Mouse (Mus musculus): Measurements from ENCODE around the gene Rab31. TPM values are rescaled to one million over a fixed set of nuclear protein-coding genes. Genes with fewer than 3 reads are reported as not detected.

Rab31 gene
- polyA plus RNA-seq, 1 experiment from 2014 or later: 49.8 TPM

GRCm38 (mm10) chr17:65737175-65737574 lies 35.4 kb downstream of the Rab31 start:
- Histone ChIP-seq H3K9ac (no peak overlapping the region), H3K9me3 (replicated peaks) (no peaks in the 10 kb centered on the region), H3K27ac (replicated peaks) (no peak overlapping the region), H3K4me2 (replicated peaks) (no peak overlapping the region), H3K27me3 (no peaks in the 10 kb centered on the region), H3K4me3 (replicated peaks) (no peak overlapping the region), H3K36me3 (no peaks in the 10 kb centered on the region), H3K4me1 (no peaks in the 10 kb centered on the region)
- ATAC-seq (ENCODE audit: insufficient number of reproducible peaks, low FRiP score, low TSS enrichment, low read depth): no peak
- WGBS: 75% methylated on average over 5 of the region's 5 CpGs

- Histone ChIP-seq H3K27ac (replicated peaks) (no peak overlapping the region), H3K27me3 (no peaks in the 10 kb centered on the region), H3K36me3 (no peaks in the 10 kb centered on the region), H3K4me2 (replicated peaks) (no peak overlapping the region), H3K9ac (no peak overlapping the region), H3K4me1 (no peaks in the 10 kb centered on the region), H3K4me3 (replicated peaks) (no peak overlapping the region), H3K9me3 (replicated peaks) (no peaks in the 10 kb centered on the region)
- WGBS: 82% methylated on average over 2 of the region's 2 CpGs
- no peak for ATAC-seq (ENCODE audit: insufficient number of reproducible peaks, low FRiP score, low TSS enrichment, low read depth)
These were observed 37.5 kb downstream of the Rab31 start for GRCm38 (mm10) chr17:65735088-65735487.

- ATAC-seq (ENCODE audit: insufficient number of reproducible peaks, low FRiP score, low TSS enrichment, low read depth): no peak
- Histone ChIP-seq H3K27ac (replicated peaks) (no peak overlapping the region), H3K4me3 (replicated peaks) (no peak overlapping the region), H3K36me3 (no peaks in the 10 kb centered on the region), H3K4me1 (no peaks in the 10 kb centered on the region), H3K9ac (no peak overlapping the region), H3K4me2 (replicated peaks) (no peak overlapping the region), H3K9me3 (replicated peaks) (no peaks in the 10 kb centered on the region), H3K27me3 (no peaks in the 10 kb centered on the region)
- WGBS: 82% methylated on average over 4 of the region's 4 CpGs
These were observed 39.9 kb downstream of the Rab31 start for GRCm38 (mm10) chr17:65732666-65733065.

- no peaks in the 10 kb centered on the region for H3K4me1 ChIP-seq
- H3K4me3 ChIP-seq (replicated peaks): no peak overlapping the region
- no peak overlapping the region for H3K27ac ChIP-seq (replicated peaks)
- WGBS: 92% methylated on average over 9 of the region's 9 CpGs
- no peak overlapping the region for H3K4me2 ChIP-seq (replicated peaks)
- H3K27me3 ChIP-seq: no peaks in the 10 kb centered on the region
- no peaks in the 10 kb centered on the region for H3K9me3 ChIP-seq (replicated peaks)
- H3K9ac ChIP-seq: no peak overlapping the region
- H3K36me3 ChIP-seq: no peaks in the 10 kb centered on the region
- ATAC-seq (ENCODE audit: insufficient number of reproducible peaks, low FRiP score, low TSS enrichment, low read depth): no peak
These were observed 40.8 kb downstream of the Rab31 start for GRCm38 (mm10) chr17:65731710-65732109.

- Histone ChIP-seq H3K4me3 (replicated peaks) (no peak overlapping the region), H3K9me3 (replicated peaks) (no peaks in the 10 kb centered on the region), H3K27me3 (no peaks in the 10 kb centered on the region), H3K36me3 (no peaks in the 10 kb centered on the region), H3K4me2 (replicated peaks) (no peak overlapping the region), H3K4me1 (no peaks in the 10 kb centered on the region), H3K27ac (replicated peaks) (0 out of 2 replicates have a peak overlapping the region, but pooled peaks have one; percentile 7), H3K9ac (no peak overlapping the region)
- no peak for ATAC-seq (ENCODE audit: insufficient number of reproducible peaks, low FRiP score, low TSS enrichment, low read depth)
- 63% methylated on average over 16 of the region's 16 CpGs for WGBS
These were observed 42.4 kb downstream of the Rab31 start for GRCm38 (mm10) chr17:65729945-65730741.

- Histone ChIP-seq H3K9ac (no peak overlapping the region), H3K4me1 (peaks cover 7% of the 10 kb centered on the region; the same call in 1 of the 2 replicates), H3K27me3 (no peaks in the 10 kb centered on the region), H3K4me3 (replicated peaks) (no peak overlapping the region), H3K36me3 (no peaks in the 10 kb centered on the region), H3K9me3 (replicated peaks) (no peaks in the 10 kb centered on the region), H3K4me2 (replicated peaks) (no peak overlapping the region), H3K27ac (replicated peaks) (no peak overlapping the region)
- 70% methylated on average over 5 of the region's 5 CpGs for WGBS
- no peak for ATAC-seq (ENCODE audit: insufficient number of reproducible peaks, low FRiP score, low TSS enrichment, low read depth)
These were observed 45.8 kb downstream of the Rab31 start for GRCm38 (mm10) chr17:65726755-65727154.

- 82% methylated on average over 6 of the region's 6 CpGs for WGBS
- H3K36me3 ChIP-seq: no peaks in the 10 kb centered on the region
- ATAC-seq (ENCODE audit: insufficient number of reproducible peaks, low FRiP score, low TSS enrichment, low read depth): no peak
These were observed 46.3 kb downstream of the Rab31 start for GRCm38 (mm10) chr17:65726274-65726673.

GRCm38 (mm10) chr17:65725814-65726213 lies 46.7 kb downstream of the Rab31 start:
- H3K9me3 ChIP-seq (replicated peaks): no peaks in the 10 kb centered on the region
- H3K27ac ChIP-seq (replicated peaks): no peak overlapping the region
- no peak overlapping the region for H3K4me3 ChIP-seq (replicated peaks)
- H3K4me2 ChIP-seq (replicated peaks): no peak overlapping the region
- WGBS: 83% methylated on average over 2 of the region's 2 CpGs
- no peak overlapping the region for H3K9ac ChIP-seq
- no peak for ATAC-seq (ENCODE audit: insufficient number of reproducible peaks, low FRiP score, low TSS enrichment, low read depth)
- H3K27me3 ChIP-seq: no peaks in the 10 kb centered on the region
- peaks cover 7% of the 10 kb centered on the region; the same call in 1 of the 2 replicates for H3K4me1 ChIP-seq
- H3K36me3 ChIP-seq: no peaks in the 10 kb centered on the region

More at GRCm38 (mm10) chr17:65726274-65726673, 46.3 kb downstream of the Rab31 start:
- H3K4me1 ChIP-seq: peaks cover 7% of the 10 kb centered on the region; the same call in 1 of the 2 replicates
- H3K9ac ChIP-seq: no peak overlapping the region
- no peak overlapping the region for H3K4me3 ChIP-seq (replicated peaks)
- H3K4me2 ChIP-seq (replicated peaks): no peak overlapping the region
- no peak overlapping the region for H3K27ac ChIP-seq (replicated peaks)
- H3K9me3 ChIP-seq (replicated peaks): no peaks in the 10 kb centered on the region
- H3K27me3 ChIP-seq: no peaks in the 10 kb centered on the region

- no peaks in the 10 kb centered on the region for H3K9me3 ChIP-seq (replicated peaks)
- no peaks in the 10 kb centered on the region for H3K27me3 ChIP-seq
- H3K4me3 ChIP-seq (replicated peaks): no peak overlapping the region
- no peak overlapping the region for H3K27ac ChIP-seq (replicated peaks)
- H3K9ac ChIP-seq: no peak overlapping the region
- no peak overlapping the region for H3K4me2 ChIP-seq (replicated peaks)
- 0 out of 2 replicates have a peak, but pooled peaks cover 2% of the 10 kb centered on the region for H3K36me3 ChIP-seq
- peaks cover 7% of the 10 kb centered on the region; the same call in 1 of the 2 replicates for H3K4me1 ChIP-seq
- ATAC-seq (ENCODE audit: insufficient number of reproducible peaks, low FRiP score, low TSS enrichment, low read depth): no peak
- 71% methylated on average over 8 of the region's 8 CpGs for WGBS
These were observed 47.2 kb downstream of the Rab31 start for GRCm38 (mm10) chr17:65725381-65725780.

- Histone ChIP-seq H3K9ac (no peak overlapping the region), H3K27ac (replicated peaks) (no peak overlapping the region; the same call in 1 of the 2 replicates), H3K36me3 (0 out of 2 replicates have a peak, but pooled peaks cover 2% of the 10 kb centered on the region), H3K4me2 (replicated peaks) (no peak overlapping the region), H3K9me3 (replicated peaks) (no peaks in the 10 kb centered on the region), H3K4me3 (replicated peaks) (no peak overlapping the region), H3K27me3 (no peaks in the 10 kb centered on the region), H3K4me1 (peaks cover 7% of the 10 kb centered on the region; the same call in 1 of the 2 replicates)
- 65% methylated on average over 11 of the region's 11 CpGs for WGBS
- peak; percentile 73 for ATAC-seq (ENCODE audit: insufficient number of reproducible peaks, low FRiP score, low TSS enrichment, low read depth)
These were observed 48.3 kb downstream of the Rab31 start for GRCm38 (mm10) chr17:65724254-65724653.

GRCm38 (mm10) chr17:65723633-65724032 lies 48.9 kb downstream of the Rab31 start:
- Histone ChIP-seq H3K27ac (replicated peaks) (no peak overlapping the region; the same call in 1 of the 2 replicates), H3K4me3 (replicated peaks) (no peak overlapping the region), H3K9me3 (replicated peaks) (no peaks in the 10 kb centered on the region), H3K4me1 (peaks cover 7% of the 10 kb centered on the region; the same call in 1 of the 2 replicates), H3K4me2 (replicated peaks) (no peak overlapping the region), H3K27me3 (no peaks in the 10 kb centered on the region), H3K9ac (no peak overlapping the region), H3K36me3 (0 out of 2 replicates have a peak, but pooled peaks cover 2% of the 10 kb centered on the region)
- ATAC-seq (ENCODE audit: insufficient number of reproducible peaks, low FRiP score, low TSS enrichment, low read depth): no peak
- WGBS: 86% methylated on average over 8 of the region's 8 CpGs
